Mouse (Mus musculus): ENCODE data around the gene Trap1. TPM values are rescaled to one million over a fixed set of nuclear protein-coding genes. Genes with fewer than 3 reads are reported as not detected.
"Not testable (repeated sequence)": the region's sequence is repeated elsewhere in the genome, so short reads cannot be mapped to it uniquely, and the experiment has no call there.

The Trap1 gene
- polyA plus RNA-seq, 1 experiment from 2014 or later = 54.3 TPM

DNA sequence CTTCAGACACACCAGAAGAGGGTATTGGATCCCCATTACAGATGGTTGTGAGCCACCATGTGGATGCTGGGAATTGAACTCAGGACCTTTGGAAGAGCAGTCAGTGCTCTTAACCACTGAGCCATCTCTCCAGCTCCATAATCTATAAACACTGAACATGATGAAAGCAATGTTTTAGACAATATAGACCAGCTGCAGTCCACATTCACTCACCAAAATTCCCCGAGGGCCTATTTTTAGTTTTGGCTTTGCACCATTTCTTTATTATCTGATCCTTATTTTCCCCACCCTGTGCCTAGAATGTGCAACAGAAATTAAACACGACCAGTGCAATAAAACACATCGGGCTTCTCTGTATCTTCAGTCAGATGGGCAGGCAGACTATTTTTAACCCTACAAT lies 2.8 kb upstream of the Trap1 start:
- H3K4me1 ChIP-seq (ENCODE audit: control insufficient read depth, insufficient read depth, low read length); H3K4me3 ChIP-seq (ENCODE audit: low read depth, low read length); H3K9me3 ChIP-seq (ENCODE audit: control insufficient read depth, low read length); H3K4me2 ChIP-seq (ENCODE audit: low read depth, low read length); H3K9ac ChIP-seq (replicated peaks; ENCODE audit: low read depth, low read length); H3K27ac ChIP-seq (ENCODE audit: low read depth, low read length); H3K27me3 ChIP-seq (ENCODE audit: control insufficient read depth, insufficient read depth, low read length); ATAC-seq (ENCODE audit: low read depth): not testable (repeated sequence)
- peaks cover 20% of the 10 kb centered on the region for H3K36me3 ChIP-seq (ENCODE audit: control insufficient read depth, insufficient read depth, low read length)
- 64% methylated on average over 3 of the region's 3 CpGs for WGBS

DNA sequence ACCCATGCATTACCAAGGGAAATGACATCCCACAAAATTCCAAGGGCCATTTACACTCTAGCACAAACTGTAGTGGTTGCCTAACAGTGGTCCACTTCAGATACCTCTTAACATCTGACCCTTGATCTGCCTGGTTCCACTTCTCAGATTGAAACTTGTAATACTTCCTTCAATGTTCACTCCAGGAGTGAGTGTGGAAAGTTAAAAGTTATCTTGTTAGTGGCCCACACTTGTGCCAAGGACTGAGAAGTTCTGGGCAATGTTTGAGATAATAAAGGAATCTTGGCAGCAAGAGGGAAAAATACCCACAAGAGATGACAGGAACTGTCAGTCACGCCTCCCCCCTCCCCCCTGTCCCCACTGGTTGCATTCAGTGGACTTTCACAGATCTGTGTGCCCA lies 2.0 kb upstream of the Trap1 start:
- WGBS = 93% methylated on average over 1 of the region's 1 CpGs
- Histone ChIP-seq H3K27ac (ENCODE audit: low read depth, low read length) (no peak overlapping the region), H3K27me3 (ENCODE audit: control insufficient read depth, insufficient read depth, low read length) (no peaks in the 10 kb centered on the region), H3K36me3 (ENCODE audit: control insufficient read depth, insufficient read depth, low read length) (peaks cover 12% of the 10 kb centered on the region), H3K4me3 (ENCODE audit: low read depth, low read length) (no peak overlapping the region), H3K9me3 (ENCODE audit: control insufficient read depth, low read length) (no peaks in the 10 kb centered on the region), H3K9ac (replicated peaks; ENCODE audit: low read depth, low read length) (no peak overlapping the region), H3K4me2 (ENCODE audit: low read depth, low read length) (no peak overlapping the region), H3K4me1 (ENCODE audit: control insufficient read depth, insufficient read depth, low read length) (peaks cover 9% of the 10 kb centered on the region; the same call in 1 of the 2 replicates)
- no peak for ATAC-seq (ENCODE audit: low read depth)

DNA sequence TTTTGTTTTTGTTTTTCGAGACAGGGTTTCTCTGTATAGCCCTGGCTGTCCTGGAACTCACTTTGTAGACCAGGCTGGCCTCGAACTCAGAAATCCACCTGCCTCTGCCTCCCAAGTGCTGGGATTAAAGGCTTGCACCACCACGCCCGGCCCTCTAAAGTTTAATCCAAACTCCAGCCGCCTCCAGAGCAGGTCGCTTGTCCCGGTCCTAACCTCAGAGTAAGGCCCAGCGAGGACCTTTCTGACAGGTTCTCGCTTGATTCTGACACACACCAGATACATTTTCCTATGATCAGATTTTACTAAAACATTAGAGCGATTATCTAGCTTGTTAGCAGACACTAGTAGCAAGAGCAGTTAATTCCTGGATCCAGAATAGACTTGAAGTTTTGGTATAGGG lies 675 bp upstream of the Trap1 start:
- not testable (repeated sequence) for ATAC-seq (ENCODE audit: low read depth); H3K27ac ChIP-seq (ENCODE audit: low read depth, low read length); H3K36me3 ChIP-seq (ENCODE audit: control insufficient read depth, insufficient read depth, low read length); H3K9me3 ChIP-seq (ENCODE audit: control insufficient read depth, low read length); H3K27me3 ChIP-seq (ENCODE audit: control insufficient read depth, insufficient read depth, low read length); H3K4me3 ChIP-seq (ENCODE audit: low read depth, low read length); H3K9ac ChIP-seq (replicated peaks; ENCODE audit: low read depth, low read length); H3K4me1 ChIP-seq (ENCODE audit: control insufficient read depth, insufficient read depth, low read length)
- WGBS = 79% methylated on average over 10 of the region's 10 CpGs
- peak overlapping the region; percentile 57; the same call in 1 of the 2 replicates for H3K4me2 ChIP-seq (ENCODE audit: low read depth, low read length)

DNA sequence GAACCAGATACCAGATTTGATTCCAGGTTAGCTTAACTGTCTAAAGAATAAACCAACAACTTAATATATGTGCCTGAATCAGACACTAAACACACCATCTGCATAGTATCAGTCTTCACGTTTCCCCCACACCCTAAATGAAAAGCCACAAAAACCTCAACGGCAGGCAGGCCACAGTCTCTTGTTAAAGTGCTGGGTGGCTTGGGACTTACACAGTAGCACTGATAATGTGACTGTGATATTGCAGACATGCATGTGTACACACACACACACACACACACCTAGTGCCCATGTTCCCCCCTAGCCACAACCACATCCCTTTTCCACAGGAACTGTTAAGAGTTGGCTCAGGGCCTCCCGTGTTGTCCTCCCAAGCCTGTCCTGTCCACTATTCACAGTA lies 2.8 kb downstream of the Trap1 start:
- no peak overlapping the region for H3K4me2 ChIP-seq (ENCODE audit: low read depth, low read length)
- 77% methylated on average over 3 of the region's 3 CpGs for WGBS
- H3K4me1 ChIP-seq (ENCODE audit: control insufficient read depth, insufficient read depth, low read length) = peaks cover 9% of the 10 kb centered on the region; the same call in 1 of the 2 replicates
- H3K27me3 ChIP-seq (ENCODE audit: control insufficient read depth, insufficient read depth, low read length) = no peaks in the 10 kb centered on the region
- H3K27ac ChIP-seq (ENCODE audit: low read depth, low read length) = no peak overlapping the region
- ATAC-seq (ENCODE audit: low read depth) = no peak
- H3K9ac ChIP-seq (replicated peaks; ENCODE audit: low read depth, low read length) = no peak overlapping the region
- no peak overlapping the region for H3K4me3 ChIP-seq (ENCODE audit: low read depth, low read length)
- no peaks in the 10 kb centered on the region for H3K9me3 ChIP-seq (ENCODE audit: control insufficient read depth, low read length)
- 0 out of 2 replicates have a peak, but pooled peaks cover 3% of the 10 kb centered on the region for H3K36me3 ChIP-seq (ENCODE audit: control insufficient read depth, insufficient read depth, low read length)

DNA sequence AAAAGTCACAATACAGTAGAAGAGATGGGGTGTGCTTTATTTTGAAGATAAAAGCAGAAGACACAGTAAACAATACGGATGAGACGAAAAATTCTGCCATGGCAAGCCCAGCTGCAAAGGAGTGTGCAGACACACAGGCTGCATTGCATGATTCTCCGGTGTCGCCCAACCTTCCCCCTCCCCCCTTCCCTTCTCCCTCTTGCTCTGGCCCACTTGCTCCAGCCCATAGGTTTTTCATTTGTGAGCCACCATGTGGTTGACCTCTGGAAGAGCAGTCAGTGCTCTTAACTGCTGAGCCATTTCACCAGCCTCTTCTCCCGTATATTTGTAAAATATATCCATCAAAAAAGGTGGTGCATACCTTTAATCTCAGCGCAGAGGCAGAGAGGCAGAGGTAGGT lies 3.3 kb downstream of the Trap1 start:
- H3K27ac ChIP-seq (ENCODE audit: low read depth, low read length) = no peak overlapping the region
- ATAC-seq (ENCODE audit: low read depth) = no peak
- no peak overlapping the region for H3K4me3 ChIP-seq (ENCODE audit: low read depth, low read length)
- no peak overlapping the region for H3K4me2 ChIP-seq (ENCODE audit: low read depth, low read length)
- 0 out of 2 replicates have a peak, but pooled peaks cover 3% of the 10 kb centered on the region for H3K36me3 ChIP-seq (ENCODE audit: control insufficient read depth, insufficient read depth, low read length)
- 73% methylated on average over 6 of the region's 6 CpGs for WGBS
- peaks cover 9% of the 10 kb centered on the region; the same call in 1 of the 2 replicates for H3K4me1 ChIP-seq (ENCODE audit: control insufficient read depth, insufficient read depth, low read length)
- no peaks in the 10 kb centered on the region for H3K9me3 ChIP-seq (ENCODE audit: control insufficient read depth, low read length)
- H3K9ac ChIP-seq (replicated peaks; ENCODE audit: low read depth, low read length) = no peak overlapping the region
- H3K27me3 ChIP-seq (ENCODE audit: control insufficient read depth, insufficient read depth, low read length) = no peaks in the 10 kb centered on the region

DNA sequence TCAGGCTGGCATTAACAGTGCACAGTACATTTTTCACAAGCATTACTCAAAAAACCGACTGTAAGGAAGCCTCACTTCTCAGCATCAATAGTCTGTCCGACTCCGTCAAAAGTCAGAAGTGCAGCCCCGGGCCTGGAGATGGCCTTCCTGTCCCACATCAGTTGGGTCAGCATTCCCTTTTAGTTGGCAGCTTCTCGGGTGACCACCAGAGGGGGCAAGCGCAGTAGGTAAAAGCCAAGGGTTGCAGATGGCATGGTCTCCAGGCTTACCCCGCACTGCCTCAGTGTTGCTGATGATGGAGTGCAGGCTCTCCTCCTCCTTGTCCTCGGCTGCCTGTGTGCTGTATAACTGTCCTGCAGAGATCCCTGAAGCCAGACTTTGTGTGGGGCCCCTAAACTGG lies 9.0 kb downstream of the Trap1 start:
- Histone ChIP-seq H3K4me1 (ENCODE audit: control insufficient read depth, insufficient read depth, low read length) (no peaks in the 10 kb centered on the region), H3K4me3 (ENCODE audit: low read depth, low read length) (no peak overlapping the region), H3K4me2 (ENCODE audit: low read depth, low read length) (no peak overlapping the region), H3K27ac (ENCODE audit: low read depth, low read length) (no peak overlapping the region), H3K9me3 (ENCODE audit: control insufficient read depth, low read length) (no peaks in the 10 kb centered on the region), H3K27me3 (ENCODE audit: control insufficient read depth, insufficient read depth, low read length) (no peaks in the 10 kb centered on the region), H3K9ac (replicated peaks; ENCODE audit: low read depth, low read length) (no peak overlapping the region), H3K36me3 (ENCODE audit: control insufficient read depth, insufficient read depth, low read length) (peaks cover 26% of the 10 kb centered on the region)
- ATAC-seq (ENCODE audit: low read depth) = no peak
- 63% methylated on average over 8 of the region's 8 CpGs for WGBS

DNA sequence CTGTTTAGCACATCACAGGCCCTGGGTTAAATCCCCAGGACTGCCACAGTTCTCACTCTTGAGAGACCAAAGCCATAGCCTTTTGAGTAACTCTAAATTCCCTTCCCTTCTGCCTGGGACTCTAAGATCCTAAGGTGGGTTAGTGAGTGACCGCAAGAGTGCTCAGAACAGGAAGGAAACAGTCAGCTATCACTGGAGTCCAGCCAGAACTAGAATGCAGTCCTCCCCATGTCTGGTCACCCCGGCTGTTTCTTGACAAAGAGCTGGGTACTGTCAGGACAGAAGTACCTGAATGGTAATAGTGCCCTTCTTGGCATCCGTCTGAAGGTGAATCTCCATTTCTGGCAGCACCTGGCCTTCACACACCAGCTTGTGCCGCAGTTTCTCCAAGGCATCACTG lies 12.7 kb downstream of the Trap1 start:
- Histone ChIP-seq H3K36me3 (ENCODE audit: control insufficient read depth, insufficient read depth, low read length) (peaks cover 46% of the 10 kb centered on the region), H3K9me3 (ENCODE audit: control insufficient read depth, low read length) (no peaks in the 10 kb centered on the region), H3K4me2 (ENCODE audit: low read depth, low read length) (no peak overlapping the region), H3K4me3 (ENCODE audit: low read depth, low read length) (no peak overlapping the region), H3K27me3 (ENCODE audit: control insufficient read depth, insufficient read depth, low read length) (no peaks in the 10 kb centered on the region), H3K27ac (ENCODE audit: low read depth, low read length) (no peak overlapping the region), H3K4me1 (ENCODE audit: control insufficient read depth, insufficient read depth, low read length) (no peaks in the 10 kb centered on the region), H3K9ac (replicated peaks; ENCODE audit: low read depth, low read length) (no peak overlapping the region)
- WGBS = 98% methylated on average over 4 of the region's 4 CpGs
- no peak for ATAC-seq (ENCODE audit: low read depth)

DNA sequence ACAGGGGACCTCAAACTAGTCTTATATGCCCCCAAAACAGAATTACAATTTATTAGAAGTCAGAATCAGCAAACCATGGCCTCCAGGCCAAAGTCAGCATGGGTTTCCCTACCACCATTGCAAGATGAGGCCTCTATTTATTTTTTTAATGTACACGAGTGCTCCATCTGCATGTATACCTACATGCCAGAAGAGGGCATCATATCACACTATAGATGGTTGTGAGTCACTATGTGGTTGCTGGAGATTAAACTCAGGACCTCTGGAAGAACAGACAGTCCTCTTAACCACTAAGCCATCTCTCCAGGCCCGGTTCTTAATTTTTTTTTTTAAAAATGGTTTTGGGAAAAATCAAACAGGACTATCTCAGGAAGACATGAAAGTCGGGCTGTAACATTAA lies 23.8 kb downstream of the Trap1 start:
- Histone ChIP-seq H3K9ac (replicated peaks; ENCODE audit: low read depth, low read length) (no peak overlapping the region), H3K27me3 (ENCODE audit: control insufficient read depth, insufficient read depth, low read length) (no peaks in the 10 kb centered on the region), H3K36me3 (ENCODE audit: control insufficient read depth, insufficient read depth, low read length) (peaks cover 53% of the 10 kb centered on the region), H3K27ac (ENCODE audit: low read depth, low read length) (no peak overlapping the region), H3K4me2 (ENCODE audit: low read depth, low read length) (no peak overlapping the region), H3K4me3 (ENCODE audit: low read depth, low read length) (no peak overlapping the region), H3K4me1 (ENCODE audit: control insufficient read depth, insufficient read depth, low read length) (no peaks in the 10 kb centered on the region), H3K9me3 (ENCODE audit: control insufficient read depth, low read length) (no peaks in the 10 kb centered on the region)
- no peak for ATAC-seq (ENCODE audit: low read depth)
- WGBS = 90% methylated on average over 3 of the region's 3 CpGs

DNA sequence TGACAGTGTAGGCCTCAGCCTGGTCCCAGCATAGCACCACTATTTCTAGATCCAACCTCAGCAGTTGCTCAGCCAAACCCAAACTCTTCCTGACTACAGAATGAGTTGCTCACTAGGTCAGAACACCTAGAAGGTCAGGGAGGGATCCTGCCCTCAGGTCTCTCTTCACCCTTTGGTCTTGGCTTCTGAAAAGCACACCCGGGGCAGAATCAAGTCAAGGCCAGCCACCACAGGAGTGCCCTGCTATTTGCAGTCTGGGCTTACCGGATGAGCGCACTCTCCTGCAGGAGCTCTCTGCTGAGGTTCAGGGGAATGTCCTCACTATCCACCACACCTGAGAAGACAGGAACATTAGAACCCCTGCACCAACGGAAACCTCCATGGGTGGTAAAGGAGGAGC lies 25.0 kb downstream of the Trap1 start:
- WGBS = 94% methylated on average over 4 of the region's 4 CpGs
- peaks cover 56% of the 10 kb centered on the region for H3K36me3 ChIP-seq (ENCODE audit: control insufficient read depth, insufficient read depth, low read length)
- H3K27ac ChIP-seq (ENCODE audit: low read depth, low read length) = no peak overlapping the region
- H3K9me3 ChIP-seq (ENCODE audit: control insufficient read depth, low read length) = no peaks in the 10 kb centered on the region
- H3K27me3 ChIP-seq (ENCODE audit: control insufficient read depth, insufficient read depth, low read length) = no peaks in the 10 kb centered on the region
- no peak for ATAC-seq (ENCODE audit: low read depth)
- H3K9ac ChIP-seq (replicated peaks; ENCODE audit: low read depth, low read length) = no peak overlapping the region
- no peak overlapping the region for H3K4me3 ChIP-seq (ENCODE audit: low read depth, low read length)
- no peaks in the 10 kb centered on the region for H3K4me1 ChIP-seq (ENCODE audit: control insufficient read depth, insufficient read depth, low read length)
- H3K4me2 ChIP-seq (ENCODE audit: low read depth, low read length) = no peak overlapping the region

DNA sequence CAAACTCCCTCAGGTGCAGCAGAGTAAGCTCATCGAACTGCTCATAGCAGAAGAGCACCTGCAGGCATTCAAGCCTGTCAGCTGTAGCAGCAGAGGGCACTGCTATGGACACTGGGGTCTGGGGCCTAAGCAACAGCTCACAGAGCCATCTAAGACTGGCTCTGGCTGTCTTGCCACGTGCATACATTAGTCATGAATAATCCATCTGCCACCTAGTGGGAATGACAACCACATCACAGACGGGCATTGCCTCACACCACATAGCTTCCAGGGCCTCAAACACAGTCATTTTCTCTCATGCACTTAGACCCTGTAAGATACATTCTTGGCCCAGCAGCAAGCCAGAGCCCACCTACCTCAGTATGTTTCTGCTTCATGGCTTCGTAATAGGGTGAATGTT lies 32.1 kb downstream of the Trap1 start:
- peaks cover 36% of the 10 kb centered on the region for H3K36me3 ChIP-seq (ENCODE audit: control insufficient read depth, insufficient read depth, low read length)
- H3K9ac ChIP-seq (replicated peaks; ENCODE audit: low read depth, low read length) = no peak overlapping the region
- H3K4me3 ChIP-seq (ENCODE audit: low read depth, low read length) = no peak overlapping the region
- no peak for ATAC-seq (ENCODE audit: low read depth)
- H3K27ac ChIP-seq (ENCODE audit: low read depth, low read length) = no peak overlapping the region
- H3K4me2 ChIP-seq (ENCODE audit: low read depth, low read length) = no peak overlapping the region
- 85% methylated on average over 4 of the region's 4 CpGs for WGBS
- H3K9me3 ChIP-seq (ENCODE audit: control insufficient read depth, low read length) = no peaks in the 10 kb centered on the region
- H3K27me3 ChIP-seq (ENCODE audit: control insufficient read depth, insufficient read depth, low read length) = no peaks in the 10 kb centered on the region
- H3K4me1 ChIP-seq (ENCODE audit: control insufficient read depth, insufficient read depth, low read length) = no peaks in the 10 kb centered on the region
